Mouse (Mus musculus): ENCODE data around the gene Fam84b. TPM values are rescaled to one million over a fixed set of nuclear protein-coding genes. Genes with fewer than 3 reads are reported as not detected.

The Fam84b gene
- polyA plus RNA-seq (2015; fragmentation: Nextera tagmentation; extraction: Ambion mirVana): 5.1 and 5.2 TPM in 2 replicates

DNA sequence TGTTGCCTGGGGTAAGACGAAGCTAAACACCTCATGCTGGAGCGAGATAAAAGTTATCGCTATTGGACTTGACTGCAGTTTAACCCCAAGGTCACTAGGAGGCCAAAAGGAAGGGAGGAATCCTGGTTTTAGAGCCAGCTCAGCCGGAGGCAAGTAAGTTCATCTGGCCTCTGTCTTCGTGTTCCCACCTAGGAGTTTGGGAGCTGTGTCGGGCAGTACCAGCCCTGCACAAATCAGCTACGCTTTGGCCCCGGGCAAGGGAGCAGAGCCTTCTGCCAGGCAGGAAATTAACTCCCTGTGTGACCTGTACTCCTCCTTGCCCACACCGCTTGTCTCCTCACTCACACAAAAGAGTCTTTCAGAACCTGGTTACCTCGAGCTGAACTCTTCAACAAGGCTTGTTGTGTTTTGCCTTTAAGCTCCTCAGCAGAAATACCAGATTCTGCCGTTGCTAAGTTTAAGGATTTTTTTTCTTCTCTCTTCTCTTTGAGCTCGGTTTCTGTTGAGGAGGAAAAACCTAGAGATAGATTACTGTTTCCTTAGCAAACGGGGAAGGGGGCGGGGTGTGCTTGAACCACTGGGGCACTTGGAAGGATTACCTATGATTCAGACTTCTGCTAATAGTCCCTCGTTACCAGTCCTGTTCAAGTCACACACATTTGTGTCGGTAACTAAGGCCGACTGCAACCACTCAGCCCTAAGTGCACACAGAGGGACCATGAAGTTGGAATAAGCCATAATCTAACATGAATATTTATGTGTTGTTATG, at the start of gene Fam84b:
Fam84b (minus strand) TSS at position 548 of the 769 bp plus-strand sequence.
- H3K36me3 ChIP-seq: no peaks in the 10 kb centered on the region
- H3K27me3 ChIP-seq (replicated peaks): no peaks in the 10 kb centered on the region
- H3K4me2 ChIP-seq: peak within 1 kb of the TSS; percentile 38
- WGBS: 27% methylated on average over 17 of the region's 17 CpGs
- no peak within 1 kb of the TSS for H3K4me3 ChIP-seq
- peak within 1 kb of the TSS; percentile 34 for H3K27ac ChIP-seq (replicated peaks)
- 0 out of 2 replicates have a peak within 1 kb of the TSS, but pooled peaks have one; percentile 16 for H3K9ac ChIP-seq
- H3K9me3 ChIP-seq: 0 out of 2 replicates have a peak, but pooled peaks cover 8% of the 10 kb centered on the region
- peaks cover 32% of the 10 kb centered on the region for H3K4me1 ChIP-seq
- no peak for ATAC-seq (ENCODE audit: extremely low read depth, insufficient number of reproducible peaks, low FRiP score, low TSS enrichment)

DNA sequence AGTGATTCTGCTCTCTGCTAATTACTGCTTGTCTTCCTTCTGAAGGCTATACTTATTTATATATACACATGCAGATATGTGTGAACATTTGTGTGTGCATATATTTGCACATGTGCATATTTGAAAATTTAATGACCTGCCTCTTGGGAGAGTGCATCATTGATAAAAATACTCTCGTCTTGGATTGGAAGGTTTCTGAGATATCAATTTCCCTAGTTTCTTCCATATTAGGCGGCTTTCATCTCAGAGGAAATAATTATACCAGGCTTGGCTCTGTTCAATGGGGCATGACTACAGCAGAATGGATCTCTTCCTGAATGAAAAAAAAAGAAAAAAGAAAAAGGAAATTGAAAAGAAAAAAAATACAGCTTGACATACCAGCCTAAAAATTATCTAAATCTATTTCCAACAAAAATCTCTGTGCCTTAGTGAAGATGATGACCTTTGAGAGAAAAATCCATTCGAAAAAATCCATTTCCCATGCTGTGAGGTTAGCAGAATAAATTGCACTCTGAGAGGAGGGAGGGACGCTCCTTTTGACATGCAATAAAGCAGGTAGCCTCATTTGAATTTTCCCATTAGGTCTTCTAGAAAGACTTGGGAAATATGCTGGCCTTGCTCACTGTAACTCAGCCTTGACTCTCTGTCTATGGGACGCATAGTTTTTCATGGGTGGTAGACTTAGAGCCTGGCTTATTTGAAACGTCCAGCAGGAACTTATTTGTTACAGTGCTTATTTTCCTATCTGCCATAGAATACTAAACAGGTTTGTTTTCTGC, 44.8 kb upstream of the Fam84b start:
- Histone ChIP-seq H3K27me3 (replicated peaks) (no peaks in the 10 kb centered on the region), H3K4me1 (no peaks in the 10 kb centered on the region), H3K36me3 (no peaks in the 10 kb centered on the region), H3K4me3 (no peak overlapping the region), H3K9me3 (no peaks in the 10 kb centered on the region), H3K9ac (no peak overlapping the region), H3K4me2 (no peak overlapping the region), H3K27ac (replicated peaks) (no peak overlapping the region)
- WGBS: 64% methylated on average over 6 of the region's 6 CpGs
- no peak for ATAC-seq (ENCODE audit: extremely low read depth, insufficient number of reproducible peaks, low FRiP score, low TSS enrichment)

DNA sequence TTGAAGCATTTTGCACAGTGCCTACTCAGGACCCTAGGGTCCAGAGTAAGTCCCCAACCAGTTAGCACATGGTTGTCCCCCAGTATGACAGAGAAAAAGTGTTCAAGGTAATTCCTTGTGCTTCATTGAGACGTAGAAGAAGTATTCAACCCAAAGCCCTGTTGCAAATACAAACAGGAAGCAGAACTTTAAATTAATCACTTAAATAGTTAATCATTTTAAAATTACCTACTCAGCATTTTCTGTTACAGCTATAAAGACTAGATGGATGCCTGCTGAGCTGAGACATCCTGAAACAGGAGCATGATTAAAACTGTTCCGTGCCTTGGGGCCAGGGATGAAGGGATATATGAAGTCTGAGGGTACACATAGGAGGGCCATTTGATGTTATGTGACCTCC, 42.5 kb upstream of the Fam84b start:
- Histone ChIP-seq H3K4me2 (no peak overlapping the region), H3K27ac (replicated peaks) (no peak overlapping the region), H3K4me1 (peaks cover 16% of the 10 kb centered on the region), H3K36me3 (no peaks in the 10 kb centered on the region), H3K27me3 (replicated peaks) (no peaks in the 10 kb centered on the region), H3K9ac (no peak overlapping the region), H3K9me3 (no peaks in the 10 kb centered on the region), H3K4me3 (no peak overlapping the region)
- no peak for ATAC-seq (ENCODE audit: extremely low read depth, insufficient number of reproducible peaks, low FRiP score, low TSS enrichment)
- WGBS: 77% methylated on average over 2 of the region's 2 CpGs

DNA sequence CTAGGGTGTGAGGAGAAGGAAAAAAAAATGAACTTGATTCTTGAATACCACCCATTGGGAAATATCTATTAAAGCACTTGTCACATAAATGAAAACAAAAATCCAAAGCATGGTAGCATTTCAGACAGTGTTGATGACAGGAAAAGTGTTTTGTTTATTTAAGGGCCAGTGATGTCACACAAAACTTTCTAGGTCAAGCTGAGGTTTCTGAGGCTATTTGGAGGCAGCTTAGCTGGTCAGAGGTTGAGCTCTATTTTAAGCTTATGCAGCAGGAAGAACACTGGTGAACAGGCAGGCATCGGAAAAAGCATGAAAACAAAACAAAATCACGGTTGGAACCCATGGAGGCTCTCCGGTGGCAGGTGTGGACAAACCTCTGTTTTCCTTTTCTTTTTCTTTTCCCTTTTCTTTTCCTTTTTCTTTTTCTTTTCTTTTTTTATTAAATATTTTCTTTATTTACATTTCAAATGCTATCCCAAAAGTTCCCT, 39.4 kb upstream of the Fam84b start:
- Histone ChIP-seq H3K4me1 (peaks cover 16% of the 10 kb centered on the region), H3K36me3 (no peaks in the 10 kb centered on the region), H3K27me3 (replicated peaks) (no peaks in the 10 kb centered on the region), H3K9ac (no peak overlapping the region), H3K4me3 (no peak overlapping the region), H3K9me3 (no peaks in the 10 kb centered on the region), H3K27ac (replicated peaks) (0 out of 2 replicates have a peak overlapping the region, but pooled peaks have one; percentile 45), H3K4me2 (no peak overlapping the region)
- WGBS: 32% methylated on average over 3 of the region's 3 CpGs
- ATAC-seq (ENCODE audit: extremely low read depth, insufficient number of reproducible peaks, low FRiP score, low TSS enrichment): no peak

DNA sequence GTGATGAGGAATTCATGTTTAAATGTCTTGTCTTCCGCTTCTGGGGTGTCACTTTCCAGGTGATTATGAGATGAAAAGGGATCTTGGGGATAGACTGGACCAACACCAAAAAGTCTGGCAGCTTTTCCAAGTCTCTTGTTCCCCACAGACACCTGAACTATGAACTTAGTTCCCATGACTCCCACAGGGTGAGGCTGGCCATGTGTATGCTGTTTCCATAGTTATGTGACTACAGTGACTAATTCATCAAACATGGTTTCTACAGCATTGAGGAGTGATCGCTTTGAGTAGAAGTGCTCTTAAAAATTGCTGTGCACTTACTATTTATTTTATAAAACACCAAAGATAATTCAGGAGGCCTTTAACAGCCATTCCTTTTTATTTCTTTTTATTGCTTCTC, 35.1 kb upstream of the Fam84b start:
- Histone ChIP-seq H3K27me3 (replicated peaks) (no peaks in the 10 kb centered on the region), H3K36me3 (no peaks in the 10 kb centered on the region), H3K4me3 (no peak overlapping the region), H3K4me2 (no peak overlapping the region), H3K4me1 (peaks cover 16% of the 10 kb centered on the region), H3K9ac (no peak overlapping the region), H3K27ac (replicated peaks) (no peak overlapping the region), H3K9me3 (no peaks in the 10 kb centered on the region)
- 82% methylated on average over 2 of the region's 2 CpGs for WGBS
- ATAC-seq (ENCODE audit: extremely low read depth, insufficient number of reproducible peaks, low FRiP score, low TSS enrichment): no peak

DNA sequence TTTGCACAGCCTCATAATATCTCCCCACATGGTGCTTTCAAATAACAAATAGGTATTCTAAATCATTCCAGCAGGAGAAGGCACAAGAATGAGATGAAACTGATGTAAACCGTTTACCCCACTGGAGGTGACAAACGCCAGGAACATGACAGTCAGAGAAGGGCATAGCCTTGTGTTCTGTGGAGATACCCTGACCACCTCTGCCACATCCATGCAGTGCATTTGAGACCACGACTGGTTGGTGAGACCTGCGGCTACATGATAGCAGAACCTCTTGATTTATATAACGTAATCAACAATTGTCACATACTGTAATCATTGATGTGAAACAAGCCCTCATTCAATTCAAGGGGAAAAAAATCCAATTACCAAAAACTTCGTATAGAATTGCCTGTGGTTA, 22.1 kb upstream of the Fam84b start:
- no peak overlapping the region for H3K9ac ChIP-seq
- no peak for ATAC-seq (ENCODE audit: extremely low read depth, insufficient number of reproducible peaks, low FRiP score, low TSS enrichment)
- 77% methylated on average over 6 of the region's 6 CpGs for WGBS
- H3K27me3 ChIP-seq (replicated peaks): no peaks in the 10 kb centered on the region
- no peaks in the 10 kb centered on the region for H3K9me3 ChIP-seq
- H3K4me2 ChIP-seq: no peak overlapping the region
- no peak overlapping the region for H3K27ac ChIP-seq (replicated peaks)
- no peak overlapping the region for H3K4me3 ChIP-seq
- H3K4me1 ChIP-seq: no peaks in the 10 kb centered on the region
- H3K36me3 ChIP-seq: no peaks in the 10 kb centered on the region

DNA sequence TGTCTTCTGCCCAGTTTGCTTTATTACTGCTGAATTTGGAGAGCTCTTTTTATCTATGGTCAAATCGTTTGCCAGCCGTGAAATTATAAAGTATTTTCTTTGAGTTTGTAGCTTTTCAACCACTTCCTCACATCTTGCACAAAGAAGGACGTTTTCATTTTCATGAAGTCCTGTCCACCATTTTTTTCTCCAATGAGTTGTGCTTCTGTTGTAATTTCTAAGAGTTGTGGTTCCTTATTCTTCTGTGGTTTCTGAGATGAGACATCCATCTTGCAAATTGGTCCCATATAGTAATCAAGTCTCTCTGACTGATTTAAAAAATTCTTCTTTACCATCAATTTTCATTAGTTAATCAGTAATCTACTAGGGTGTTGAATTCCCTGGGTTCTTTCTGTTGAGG, 8.8 kb upstream of the Fam84b start:
- no peak overlapping the region for H3K4me3 ChIP-seq
- no peak overlapping the region for H3K9ac ChIP-seq
- H3K4me1 ChIP-seq: peaks cover 5% of the 10 kb centered on the region; the same call in 1 of the 2 replicates
- H3K9me3 ChIP-seq: peaks cover 4% of the 10 kb centered on the region; the same call in 1 of the 2 replicates
- 74% methylated on average over 3 of the region's 3 CpGs for WGBS
- no peak overlapping the region for H3K4me2 ChIP-seq
- H3K27me3 ChIP-seq (replicated peaks): no peaks in the 10 kb centered on the region
- H3K36me3 ChIP-seq: no peaks in the 10 kb centered on the region
- H3K27ac ChIP-seq (replicated peaks): no peak overlapping the region
- no peak for ATAC-seq (ENCODE audit: extremely low read depth, insufficient number of reproducible peaks, low FRiP score, low TSS enrichment)

DNA sequence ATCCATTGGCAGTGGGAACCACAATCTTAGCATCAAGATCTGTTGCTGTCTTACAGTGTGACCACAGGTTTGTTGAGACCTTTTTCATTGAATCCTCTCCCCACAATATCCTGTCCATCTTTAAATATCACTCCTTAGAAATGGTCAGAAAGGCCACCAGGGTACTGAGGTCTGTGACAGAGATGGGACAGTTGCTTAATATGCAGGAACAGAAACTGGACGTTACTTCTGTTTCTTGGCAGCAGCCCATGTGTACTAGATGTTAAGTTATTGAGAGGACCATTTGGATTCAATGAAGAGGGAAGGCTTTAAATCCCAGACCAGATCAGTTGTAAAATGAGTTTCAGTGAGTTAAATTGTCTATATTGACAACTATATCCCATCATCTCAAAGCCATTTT, 1.5 kb upstream of the Fam84b start:
- H3K9ac ChIP-seq: no peak overlapping the region
- H3K4me3 ChIP-seq: no peak overlapping the region
- H3K9me3 ChIP-seq: 0 out of 2 replicates have a peak, but pooled peaks cover 8% of the 10 kb centered on the region
- ATAC-seq (ENCODE audit: extremely low read depth, insufficient number of reproducible peaks, low FRiP score, low TSS enrichment): no peak
- H3K4me2 ChIP-seq: no peak overlapping the region
- H3K4me1 ChIP-seq: peaks cover 18% of the 10 kb centered on the region
- WGBS: 64% methylated on average over 1 of the region's 1 CpGs
- no peak overlapping the region for H3K27ac ChIP-seq (replicated peaks)
- H3K36me3 ChIP-seq: no peaks in the 10 kb centered on the region
- no peaks in the 10 kb centered on the region for H3K27me3 ChIP-seq (replicated peaks)

DNA sequence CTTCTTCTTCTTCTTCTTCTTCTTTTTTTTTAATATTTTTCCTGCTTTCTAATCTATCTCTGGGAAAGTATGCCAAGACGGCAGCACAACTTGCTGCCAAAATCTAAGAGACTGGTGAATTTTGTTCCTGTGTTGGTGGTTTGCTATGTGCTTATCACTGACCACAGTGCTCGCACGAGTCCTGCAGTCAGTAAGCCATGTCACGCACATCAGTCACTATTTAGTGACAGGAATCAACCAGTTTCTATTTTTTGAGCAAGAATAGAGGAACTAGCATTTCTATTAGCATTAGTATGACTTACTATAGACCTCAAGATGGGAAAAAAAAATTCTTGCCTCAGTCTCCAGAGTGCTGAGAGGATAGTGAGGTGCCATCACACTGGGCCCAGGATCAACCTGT, 573 bp upstream of the Fam84b start:
- Histone ChIP-seq H3K36me3 (no peaks in the 10 kb centered on the region), H3K4me2 (no peak overlapping the region), H3K9me3 (0 out of 2 replicates have a peak, but pooled peaks cover 8% of the 10 kb centered on the region), H3K4me1 (peaks cover 25% of the 10 kb centered on the region), H3K9ac (no peak overlapping the region), H3K4me3 (no peak overlapping the region), H3K27me3 (replicated peaks) (no peaks in the 10 kb centered on the region), H3K27ac (replicated peaks) (peak overlapping the region; percentile 24; the same call in 1 of the 2 replicates)
- ATAC-seq (ENCODE audit: extremely low read depth, insufficient number of reproducible peaks, low FRiP score, low TSS enrichment): no peak
- 60% methylated on average over 4 of the region's 4 CpGs for WGBS

DNA sequence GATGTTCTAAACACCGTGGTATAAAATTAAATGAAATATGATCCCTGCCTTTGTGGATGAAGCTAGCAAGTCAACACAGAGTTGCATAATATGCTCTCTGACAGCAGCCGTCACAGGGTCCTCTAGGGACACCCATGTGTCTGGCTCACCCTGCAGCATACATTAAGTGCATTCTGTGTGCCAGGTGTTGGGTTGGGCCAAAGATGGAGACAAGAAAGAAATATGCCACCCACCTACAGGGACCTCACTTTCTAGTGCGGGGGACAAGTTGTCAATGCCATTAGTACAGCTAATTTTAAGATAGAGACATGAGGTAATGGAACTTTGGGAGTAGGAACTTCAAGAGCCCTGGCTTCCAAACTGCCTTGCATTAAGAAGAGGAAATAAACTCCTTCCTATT, 4.9 kb downstream of the Fam84b start:
- H3K36me3 ChIP-seq: no peaks in the 10 kb centered on the region
- no peaks in the 10 kb centered on the region for H3K9me3 ChIP-seq
- H3K4me1 ChIP-seq: peaks cover 35% of the 10 kb centered on the region
- no peak overlapping the region for H3K4me3 ChIP-seq
- no peak overlapping the region for H3K9ac ChIP-seq
- no peaks in the 10 kb centered on the region for H3K27me3 ChIP-seq (replicated peaks)
- WGBS: 62% methylated on average over 3 of the region's 3 CpGs
- no peak overlapping the region for H3K27ac ChIP-seq (replicated peaks)
- no peak for ATAC-seq (ENCODE audit: extremely low read depth, insufficient number of reproducible peaks, low FRiP score, low TSS enrichment)
- H3K4me2 ChIP-seq: no peak overlapping the region

DNA sequence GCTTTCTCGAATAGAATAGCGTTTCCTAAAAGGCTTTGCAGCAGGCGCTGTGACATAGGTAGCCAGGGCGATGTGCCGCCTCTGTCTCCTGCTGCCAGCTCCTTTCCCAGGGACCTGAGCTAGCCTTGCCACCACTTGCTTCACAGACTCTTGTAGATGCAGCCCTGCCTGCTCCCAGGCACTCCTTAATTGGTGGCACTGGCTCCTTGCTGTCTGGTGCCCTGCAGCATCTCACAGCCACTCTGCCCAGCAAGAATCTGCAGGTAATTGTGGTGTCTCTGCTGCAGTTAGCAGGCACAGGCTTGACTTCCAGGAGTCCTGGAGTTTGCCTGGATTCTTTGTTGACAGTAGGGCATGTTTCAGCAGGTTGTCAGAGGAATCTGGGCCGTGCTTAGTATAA, 7.3 kb downstream of the Fam84b start:
- Histone ChIP-seq H3K9me3 (no peaks in the 10 kb centered on the region), H3K27ac (replicated peaks) (no peak overlapping the region; the same call in 1 of the 2 replicates), H3K9ac (no peak overlapping the region), H3K4me1 (peaks cover 33% of the 10 kb centered on the region), H3K4me3 (no peak overlapping the region), H3K4me2 (no peak overlapping the region), H3K27me3 (replicated peaks) (no peaks in the 10 kb centered on the region), H3K36me3 (no peaks in the 10 kb centered on the region)
- 21% methylated on average over 6 of the region's 6 CpGs for WGBS
- no peak for ATAC-seq (ENCODE audit: extremely low read depth, insufficient number of reproducible peaks, low FRiP score, low TSS enrichment)
